Mouse (Mus musculus) ES-E14 (cell line): Measurements from ENCODE around the gene Kctd18.

ENCODE experiments used
- CHD2 ChIP-seq: IDR thresholded peaks from 2 replicates; pipeline ENCODE4 v1.6.1; 2014; ENCODE audit warnings: mild to moderate bottlenecking, low read depth, low read length, inconsistent platforms
- MAFK ChIP-seq: IDR thresholded peaks from 2 replicates; pipeline ENCODE4 v1.6.1; 2014; ENCODE audit warnings: mild to moderate bottlenecking, low read depth, low read length, inconsistent platforms; ENCODE audit not compliant: insufficient read depth
- ZC3H11A ChIP-seq: IDR thresholded peaks from 2 replicates; pipeline ENCODE4 v1.6.1; 2012; ENCODE audit warnings: low read depth, mild to moderate bottlenecking, inconsistent platforms, low read length, borderline replicate concordance

GRCm38 (mm10) chr1:57934287-57934686 is 84.5 kb downstream of the Kctd18 start:
- TF ChIP-seq MAFK (no peak), CHD2 (no peak), ZC3H11A (no peak)
